Mouse (Mus musculus): Measurements from ENCODE around the gene Klhl32.
A peak's percentile ranks its signal among the peaks of the same experiment; 100 is the strongest.
"Not testable (repeated sequence)": the region's sequence is repeated elsewhere in the genome, so short reads cannot be mapped to it uniquely, and the experiment has no call there.

Klhl32 gene

DNA sequence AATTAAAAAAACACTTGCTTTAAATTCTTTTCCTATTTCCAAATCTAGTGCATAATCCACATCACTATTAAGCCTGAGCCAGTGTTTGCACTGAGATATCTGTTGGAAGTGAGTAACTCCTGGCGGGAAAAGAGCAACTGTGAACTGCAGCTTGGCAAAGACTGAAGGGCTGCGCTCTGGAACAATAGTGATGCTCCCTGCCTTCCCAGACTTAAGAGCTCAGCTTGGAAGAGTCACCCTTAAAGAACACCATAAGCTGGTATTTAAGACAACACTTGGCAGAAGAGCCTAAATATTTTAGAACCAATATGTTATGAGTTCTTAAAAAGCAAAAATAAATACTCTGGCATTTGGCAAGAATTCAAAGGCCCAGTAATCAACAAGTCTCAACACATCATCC is 55.7 kb downstream of the Klhl32 start:
- DNase-seq (ENCODE audit: low read depth): no peak

DNA sequence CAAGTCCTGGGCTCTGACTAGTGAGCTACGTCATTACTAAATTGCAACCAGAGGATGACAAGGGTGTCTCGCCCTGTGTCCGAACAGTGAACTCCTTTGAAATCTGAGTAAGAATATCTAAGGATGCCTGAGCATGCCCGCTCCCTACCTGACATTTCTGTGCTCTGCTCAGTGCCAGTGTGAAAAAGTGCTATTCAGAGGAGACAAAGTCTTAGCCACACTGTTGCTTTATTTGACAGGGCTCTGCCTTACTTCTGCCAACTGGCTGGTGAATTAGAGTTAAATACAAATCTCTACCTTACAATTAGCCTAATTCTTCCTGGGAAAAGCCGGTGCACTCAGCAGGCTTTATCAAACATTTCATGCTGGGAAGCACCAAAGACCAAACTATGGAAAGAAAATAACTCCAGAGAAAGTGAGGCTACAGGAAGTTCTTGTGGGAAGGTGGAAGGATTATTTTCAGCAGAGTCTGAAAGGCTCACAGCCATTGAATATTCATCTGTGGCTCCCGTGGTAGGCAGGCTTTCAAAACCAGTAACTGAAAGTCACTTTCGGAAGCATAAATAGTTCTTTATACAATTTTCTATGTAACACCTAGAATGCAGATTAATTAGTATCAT is 57.1 kb downstream of the Klhl32 start:
- DNase-seq (ENCODE audit: low read depth): no peak

DNA sequence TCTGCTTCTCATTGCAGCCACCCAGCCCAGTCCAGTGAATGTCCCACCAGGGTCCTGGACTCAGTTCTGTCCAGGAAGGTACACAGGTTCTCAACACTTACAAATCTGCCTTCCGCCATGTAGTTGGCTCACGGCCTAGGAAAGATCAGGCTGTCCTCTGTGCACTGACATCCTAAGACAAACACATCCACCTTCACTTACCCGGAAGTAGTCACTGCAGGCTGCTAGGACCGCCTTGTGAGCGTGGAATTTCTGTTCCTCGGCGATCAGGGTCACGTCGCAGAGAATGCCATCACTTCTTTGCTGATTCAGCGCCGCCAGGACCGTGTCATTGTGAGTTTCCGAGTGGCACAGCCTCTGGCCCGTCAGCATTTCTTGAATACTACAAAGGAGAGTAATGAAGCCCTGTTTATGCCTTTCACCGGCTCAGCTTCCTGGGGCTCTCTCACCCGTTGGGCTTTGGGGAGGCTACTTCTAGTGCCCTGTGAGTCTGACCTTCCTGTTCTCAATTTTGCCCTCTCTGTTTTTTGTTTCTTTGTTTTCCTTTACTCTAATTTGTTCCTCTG is 58.4 kb downstream of the Klhl32 start:
- DNase-seq (ENCODE audit: low read depth): no peak

DNA sequence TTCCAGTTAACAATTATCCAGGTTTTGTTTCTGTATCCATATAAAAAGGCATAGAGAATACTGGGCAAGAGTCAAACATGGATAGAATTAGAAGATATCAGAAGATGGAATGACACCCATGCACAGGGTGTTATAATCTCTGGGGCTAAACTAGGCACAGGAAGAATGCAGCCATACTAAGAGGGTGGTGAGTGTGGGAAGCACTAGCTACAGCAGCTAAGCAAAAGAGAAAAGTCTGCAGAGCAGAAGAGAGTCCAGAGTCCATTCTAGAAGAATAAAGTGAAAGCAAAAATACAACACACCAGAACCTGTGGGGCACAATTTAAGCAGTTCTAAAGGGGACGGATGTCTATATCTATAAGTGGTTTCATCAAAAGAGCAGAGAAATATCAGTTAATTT is 61.6 kb downstream of the Klhl32 start:
- DNase-seq (ENCODE audit: low read depth): no peak

DNA sequence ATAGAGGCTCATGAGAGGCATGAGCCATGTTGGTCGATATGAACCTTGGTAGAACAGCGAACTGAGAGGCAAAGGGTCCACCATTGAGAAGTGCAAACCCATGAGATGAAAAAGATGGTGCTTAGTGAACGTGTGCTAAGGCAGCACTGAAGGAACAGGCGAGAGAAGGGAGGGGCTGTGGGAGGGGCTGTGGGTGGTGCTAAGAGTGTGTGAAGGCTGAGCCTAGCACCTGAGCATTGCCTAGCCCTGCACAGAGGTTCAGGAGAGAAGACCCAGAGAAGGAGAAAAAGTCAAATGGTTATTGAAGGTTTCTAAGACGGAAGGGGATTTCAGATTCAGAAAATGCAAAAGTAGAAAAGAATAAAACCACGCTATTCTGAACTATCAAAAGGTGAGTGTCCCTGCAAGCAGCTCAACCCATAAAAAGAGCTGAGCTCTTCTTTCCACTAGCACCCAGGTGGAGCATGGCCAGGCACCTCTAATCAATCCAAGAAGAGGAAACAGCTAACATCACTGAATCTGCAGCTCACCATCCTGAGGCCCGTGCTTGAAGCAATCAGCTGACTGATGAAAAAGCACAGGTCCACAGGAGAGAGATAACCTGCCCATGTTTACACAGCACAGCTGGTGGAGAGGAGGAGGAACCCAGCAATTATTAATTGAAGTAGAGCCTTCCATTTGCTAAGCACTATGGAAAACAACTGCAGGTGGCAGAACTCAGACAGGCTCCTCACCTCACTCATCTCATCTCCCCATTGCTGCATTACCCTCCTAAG is 65.0 kb downstream of the Klhl32 start:
- no peak for DNase-seq (ENCODE audit: low read depth)

DNA sequence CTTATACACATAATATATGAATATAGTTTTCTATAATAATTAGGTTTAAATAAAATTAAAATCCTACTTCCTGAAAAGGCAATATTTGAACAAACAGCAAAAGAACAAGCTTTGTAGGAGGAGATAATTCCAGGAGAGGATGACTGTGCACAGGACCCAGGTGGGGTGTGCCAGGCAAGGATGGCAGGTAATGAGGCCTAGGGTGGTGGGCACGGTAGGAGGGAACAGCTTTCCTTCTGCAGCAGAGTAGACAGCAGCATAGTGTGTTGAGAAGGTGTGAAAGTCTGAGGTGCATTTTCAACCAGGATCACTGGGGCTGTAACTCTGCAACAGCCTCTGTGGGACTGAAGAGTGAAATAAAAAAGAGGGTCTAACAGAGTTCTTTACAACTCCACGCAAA is 85.0 kb downstream of the Klhl32 start:
- DNase-seq (ENCODE audit: low read depth): no peak

DNA sequence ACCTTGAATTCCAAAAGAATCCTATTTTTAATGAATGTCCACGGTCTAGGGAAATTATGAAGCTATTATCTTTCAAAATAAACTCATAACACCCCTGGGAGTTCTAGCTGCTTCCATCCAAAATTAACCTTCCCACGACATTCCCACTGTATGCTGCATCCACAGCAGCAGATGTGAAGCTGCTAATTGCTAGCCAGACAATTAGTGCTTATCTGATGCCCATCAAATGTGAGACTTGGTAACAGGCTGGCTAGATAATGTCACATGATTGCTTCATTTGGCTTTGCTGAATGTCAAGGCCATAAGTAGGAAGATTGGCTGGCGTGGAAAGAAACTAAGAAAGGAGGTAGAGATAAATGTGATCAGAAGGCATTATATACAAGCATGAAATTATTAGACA is 85.5 kb downstream of the Klhl32 start:
- DNase-seq (ENCODE audit: low read depth): no peak

DNA sequence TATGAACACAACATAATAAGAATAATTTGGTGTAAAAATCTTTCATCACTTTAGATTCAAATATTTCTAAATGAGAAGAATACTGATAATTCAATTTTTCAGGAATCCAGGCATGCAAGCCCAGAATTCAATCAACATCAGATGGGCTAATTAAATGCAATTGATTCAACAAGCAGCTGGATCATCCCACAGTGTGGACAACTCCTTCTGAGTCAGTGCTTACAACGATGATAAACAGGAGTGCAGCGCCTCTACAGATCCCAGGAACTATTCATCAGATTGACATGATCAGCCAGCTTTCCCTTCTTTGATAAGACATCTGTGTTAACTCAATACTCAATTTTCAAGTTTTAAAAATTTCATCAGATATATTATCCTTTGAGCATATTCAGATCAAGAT is 86.4 kb downstream of the Klhl32 start:
- DNase-seq (ENCODE audit: low read depth): no peak

DNA sequence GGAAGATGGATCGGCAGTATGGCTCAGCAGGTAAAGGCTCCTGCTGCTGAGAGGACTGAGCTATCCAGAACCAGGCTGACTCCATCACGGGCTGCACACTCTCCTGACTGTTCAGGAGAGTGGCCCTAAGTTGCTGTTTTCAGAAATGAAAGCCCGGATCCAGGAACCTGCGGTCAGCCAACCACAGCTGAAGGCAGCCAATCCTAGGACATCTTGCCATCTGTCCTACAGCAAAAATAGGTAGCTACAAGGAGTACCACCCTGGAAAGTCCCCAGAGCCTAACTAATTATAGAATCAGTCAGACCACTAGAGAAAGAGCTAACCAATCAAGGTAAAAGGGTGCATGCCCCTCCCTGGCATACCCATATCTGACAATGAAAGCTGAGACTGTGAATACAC is 87.5 kb downstream of the Klhl32 start:
- peak; percentile 4 for DNase-seq (ENCODE audit: low read depth)

DNA sequence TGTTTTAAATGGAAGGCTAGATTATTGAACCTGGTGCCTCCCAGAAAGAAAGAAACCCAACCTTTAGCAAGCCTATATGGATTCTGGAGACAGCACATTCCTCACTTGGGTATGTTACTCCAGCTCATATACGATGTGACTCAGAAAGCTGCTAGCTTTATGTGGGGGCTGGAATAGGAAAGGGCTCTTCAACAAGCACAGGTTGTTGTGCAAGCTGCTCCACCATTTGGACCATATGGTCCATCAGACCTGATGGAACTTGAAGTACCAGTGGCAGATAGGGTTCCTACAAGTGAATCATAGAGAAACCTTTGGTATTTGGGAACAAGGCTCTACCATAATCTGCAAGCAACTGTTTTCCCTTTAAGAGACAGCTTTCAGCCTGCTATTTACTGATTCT is 92.0 kb downstream of the Klhl32 start:
- no peak for DNase-seq (ENCODE audit: low read depth)

DNA sequence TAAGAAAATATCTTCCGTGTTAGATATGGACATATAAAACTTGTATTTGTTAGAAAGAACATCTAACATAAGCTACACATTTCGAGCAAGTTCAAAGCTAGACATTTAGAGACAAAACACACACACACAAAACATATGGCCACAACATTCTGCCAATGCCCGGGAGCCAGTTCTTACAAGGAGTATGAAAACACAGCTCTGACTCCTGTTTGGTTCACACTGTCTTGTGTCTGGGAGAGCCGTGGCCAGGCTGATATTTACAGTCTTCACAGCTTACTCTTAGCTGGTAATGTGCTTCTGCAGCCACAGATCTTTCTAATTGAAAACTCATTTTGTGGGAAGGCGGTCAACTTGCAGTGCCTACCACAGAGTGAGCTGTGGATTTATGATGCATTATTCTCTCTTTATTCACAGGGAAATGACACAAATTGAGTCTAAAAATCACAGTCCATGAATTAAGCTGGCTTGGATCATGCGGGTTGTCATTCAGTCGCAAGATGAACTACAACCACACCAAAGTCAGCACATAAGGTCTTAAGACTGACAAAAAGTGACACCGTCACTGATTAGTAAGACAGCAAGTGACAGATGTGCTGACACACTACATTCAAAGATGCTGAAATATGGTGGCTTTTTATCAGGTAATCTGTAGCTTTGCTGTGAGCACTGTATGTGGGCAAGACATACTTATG is 98.3 kb downstream of the Klhl32 start:
- DNase-seq (ENCODE audit: low read depth): no peak

DNA sequence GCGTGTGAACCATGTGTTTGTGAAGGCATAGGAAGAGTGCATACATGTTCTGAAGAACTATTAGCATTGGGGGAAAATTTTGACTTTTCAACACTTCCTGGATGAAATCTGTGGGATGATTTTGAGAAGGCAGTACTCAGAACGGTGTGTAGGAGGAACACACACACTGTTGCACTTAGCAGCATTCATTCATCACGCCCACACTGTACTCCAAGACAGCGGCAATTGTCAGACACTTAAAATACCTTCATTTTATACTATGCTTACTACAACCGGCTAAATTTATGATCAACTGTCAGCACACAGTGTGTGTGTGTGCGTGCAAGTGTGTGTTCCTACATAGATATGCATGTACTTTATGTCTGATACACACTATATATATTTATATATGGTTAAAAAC is 113.8 kb downstream of the Klhl32 start:
- no peak for DNase-seq (ENCODE audit: low read depth)

DNA sequence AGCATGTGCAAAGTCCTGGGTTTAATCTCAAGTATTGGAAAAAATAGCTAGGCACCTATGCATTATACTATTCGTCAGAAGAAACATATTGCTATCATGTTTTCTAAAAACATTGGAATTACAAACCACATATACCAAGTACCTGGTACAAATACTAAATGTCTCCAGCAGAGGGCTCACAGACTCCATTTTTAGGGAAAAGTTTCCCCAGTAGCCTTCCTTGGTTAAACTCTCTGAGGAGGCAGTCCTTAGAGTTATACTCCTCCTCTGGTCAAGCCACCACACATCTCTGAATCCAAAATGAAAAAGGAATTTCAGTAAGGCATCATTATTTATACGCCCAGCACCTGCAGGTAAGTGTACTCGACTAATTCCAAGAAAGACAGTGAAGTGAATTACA is 130.1 kb downstream of the Klhl32 start:
- DNase-seq (ENCODE audit: low read depth): peak; percentile 52

DNA sequence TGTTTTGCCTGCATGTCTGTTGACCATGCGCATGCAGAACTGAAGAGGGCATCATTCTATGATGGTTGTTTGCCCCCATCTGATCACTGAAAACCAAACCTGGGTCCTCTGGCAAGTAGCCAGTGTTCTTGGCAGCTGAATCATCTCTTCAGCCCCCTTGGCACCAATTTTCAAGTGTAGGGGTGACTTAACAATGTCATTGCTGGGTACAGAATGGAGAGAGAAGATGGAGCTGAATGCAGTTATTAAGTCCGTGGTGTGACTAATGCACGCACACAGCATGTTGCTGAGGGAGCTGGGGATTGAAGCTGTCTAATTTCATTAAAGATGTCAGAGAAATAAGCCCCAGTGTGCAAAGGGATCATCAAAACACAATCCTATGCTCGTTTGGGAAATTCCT is 135.4 kb downstream of the Klhl32 start:
- no peak for DNase-seq (ENCODE audit: low read depth)

DNA sequence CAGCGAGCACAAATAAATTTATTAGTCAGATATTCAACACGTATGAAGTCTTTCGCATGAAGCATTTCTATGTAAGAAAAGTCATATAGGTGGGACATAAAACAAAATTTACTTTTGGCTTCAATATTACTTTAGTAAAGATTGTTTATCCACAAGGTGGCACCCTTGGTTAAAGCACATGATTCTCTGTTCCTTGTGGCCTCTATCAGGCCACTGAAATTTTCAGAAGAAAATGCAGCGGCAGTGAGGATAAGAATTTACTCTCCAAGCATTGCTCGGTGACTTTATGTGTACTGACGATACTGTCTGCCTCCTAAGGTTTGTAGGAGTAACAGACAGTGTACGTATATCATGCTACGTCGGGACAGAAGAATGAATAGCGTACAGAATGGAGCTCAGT is 136.6 kb downstream of the Klhl32 start:
- DNase-seq (ENCODE audit: low read depth): peak; percentile 9

DNA sequence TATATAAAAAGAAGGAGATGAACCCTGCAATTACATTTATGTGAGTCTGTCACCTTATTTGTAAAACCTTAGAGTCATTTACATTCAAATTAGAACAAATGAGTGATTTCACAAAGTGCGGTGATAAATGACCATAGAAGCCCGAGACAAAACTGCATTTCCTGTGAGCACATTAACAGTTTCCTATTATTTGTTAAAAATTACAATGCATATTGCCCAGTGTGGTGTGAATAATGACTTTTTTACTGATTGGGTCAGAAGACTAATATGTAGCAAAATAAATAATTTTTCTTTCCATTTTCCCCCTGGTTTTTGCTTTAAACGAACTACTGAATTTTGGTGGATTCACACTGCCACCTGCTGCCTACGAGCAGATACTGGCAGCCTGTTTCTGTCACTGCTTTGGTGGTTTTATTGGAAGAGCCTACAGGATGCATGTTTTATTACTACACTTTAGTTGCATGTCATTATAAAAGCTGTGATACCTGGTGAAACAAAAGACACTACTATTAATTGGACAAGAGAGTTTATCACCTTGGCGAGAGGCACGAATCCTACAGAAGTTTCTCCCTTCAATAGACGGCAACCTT is 152.3 kb downstream of the Klhl32 start:
- peak; percentile 59 for DNase-seq (ENCODE audit: low read depth)

DNA sequence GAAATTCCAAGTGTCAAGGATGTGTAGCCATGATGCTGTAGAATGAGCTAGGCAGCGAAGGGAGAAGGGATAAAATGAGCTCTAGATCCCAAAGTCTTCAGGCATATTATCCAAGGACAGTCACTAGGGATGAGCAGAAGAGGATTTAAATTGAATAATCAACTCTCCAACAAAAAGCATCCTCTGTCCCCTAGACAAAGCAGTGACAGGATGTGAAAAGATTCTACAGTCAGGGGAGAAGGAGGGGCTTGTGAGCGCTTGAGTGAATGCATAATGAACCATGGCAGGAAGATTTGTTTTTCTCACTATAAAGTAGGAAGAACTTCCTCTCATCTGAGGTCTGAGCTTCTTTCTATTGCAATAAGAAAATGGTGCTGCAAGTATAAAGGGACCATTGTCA is 170.8 kb downstream of the Klhl32 start:
- DNase-seq (ENCODE audit: low read depth): no peak

DNA sequence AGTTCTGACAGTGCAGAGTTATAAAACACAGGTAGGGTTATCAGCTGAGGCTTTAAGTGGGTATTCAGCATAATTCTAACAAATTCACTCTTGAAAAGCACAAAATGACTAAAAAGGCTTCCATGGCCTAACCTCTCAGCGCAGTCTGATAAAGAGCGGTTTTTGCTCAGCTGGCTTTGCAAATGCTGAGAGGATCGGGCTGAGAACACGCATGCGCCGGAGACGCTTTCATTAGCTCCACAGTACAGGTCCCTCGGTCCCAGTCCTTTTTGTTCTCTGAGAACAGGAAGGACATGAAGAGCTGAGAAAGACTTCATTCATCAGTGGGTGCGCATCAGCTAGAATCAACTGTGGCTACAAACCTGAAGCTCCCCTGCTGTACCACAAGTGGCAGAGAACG is 180.9 kb downstream of the Klhl32 start:
- no peak for DNase-seq (ENCODE audit: low read depth)

DNA sequence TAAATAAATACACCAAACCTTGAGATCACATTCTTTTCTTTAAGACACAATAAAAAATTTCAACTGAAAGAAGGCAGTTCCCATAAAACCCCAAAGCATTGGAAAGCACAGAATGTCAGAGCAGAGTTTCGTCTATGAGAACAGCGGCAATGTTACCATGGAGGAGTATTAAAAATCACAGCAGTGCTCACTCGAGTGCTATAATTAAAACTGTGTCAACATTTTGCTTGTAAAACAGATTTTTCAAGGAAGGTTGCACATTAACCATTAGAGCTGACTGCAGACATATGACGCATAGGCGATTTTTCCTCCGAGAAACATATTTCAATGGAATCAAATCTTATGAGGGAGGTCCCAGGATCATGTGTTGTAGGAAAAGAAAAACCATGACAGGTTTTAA is 191.7 kb downstream of the Klhl32 start:
- no peak for DNase-seq (ENCODE audit: low read depth)

DNA sequence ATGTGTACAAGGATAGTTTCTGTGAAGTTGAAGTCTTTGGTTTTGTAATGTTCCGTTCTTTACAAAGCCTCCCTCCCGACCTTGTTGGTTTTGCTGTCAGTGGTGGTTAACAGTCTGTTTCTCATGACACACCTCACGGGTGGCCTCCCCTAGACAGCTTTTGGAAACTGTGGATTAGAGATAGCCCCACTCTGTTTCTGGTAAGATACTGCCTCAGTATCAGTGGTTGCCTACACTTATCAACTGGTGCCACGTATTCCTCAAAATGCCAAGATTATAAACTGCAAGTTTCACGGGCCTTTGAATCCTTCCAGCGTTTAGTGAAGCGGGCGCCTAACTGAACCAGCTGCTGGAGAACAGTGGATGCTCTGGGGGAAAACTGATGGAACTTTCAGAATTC is 206.2 kb downstream of the Klhl32 start:
- DNase-seq (ENCODE audit: low read depth): not testable (repeated sequence)

DNA sequence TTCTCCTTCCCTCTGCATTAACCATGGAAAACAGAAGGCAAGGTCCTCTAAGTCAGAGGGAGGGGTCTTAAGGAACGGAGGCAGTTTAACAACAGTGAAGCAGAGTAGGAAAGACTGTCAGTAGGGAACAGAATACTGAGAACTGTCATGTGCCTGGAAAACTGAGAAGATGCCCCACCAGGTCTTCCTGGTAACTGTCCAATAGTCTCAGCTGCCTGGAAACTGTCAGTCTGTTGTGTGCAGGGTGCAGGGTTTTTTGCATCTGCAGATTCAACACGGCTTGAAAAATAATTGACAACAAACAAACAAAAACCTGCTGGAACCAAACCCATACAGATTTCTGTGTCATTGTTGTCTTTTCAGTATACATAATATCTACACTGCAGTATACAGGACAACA is 208.6 kb downstream of the Klhl32 start:
- DNase-seq (ENCODE audit: low read depth): no peak

DNA sequence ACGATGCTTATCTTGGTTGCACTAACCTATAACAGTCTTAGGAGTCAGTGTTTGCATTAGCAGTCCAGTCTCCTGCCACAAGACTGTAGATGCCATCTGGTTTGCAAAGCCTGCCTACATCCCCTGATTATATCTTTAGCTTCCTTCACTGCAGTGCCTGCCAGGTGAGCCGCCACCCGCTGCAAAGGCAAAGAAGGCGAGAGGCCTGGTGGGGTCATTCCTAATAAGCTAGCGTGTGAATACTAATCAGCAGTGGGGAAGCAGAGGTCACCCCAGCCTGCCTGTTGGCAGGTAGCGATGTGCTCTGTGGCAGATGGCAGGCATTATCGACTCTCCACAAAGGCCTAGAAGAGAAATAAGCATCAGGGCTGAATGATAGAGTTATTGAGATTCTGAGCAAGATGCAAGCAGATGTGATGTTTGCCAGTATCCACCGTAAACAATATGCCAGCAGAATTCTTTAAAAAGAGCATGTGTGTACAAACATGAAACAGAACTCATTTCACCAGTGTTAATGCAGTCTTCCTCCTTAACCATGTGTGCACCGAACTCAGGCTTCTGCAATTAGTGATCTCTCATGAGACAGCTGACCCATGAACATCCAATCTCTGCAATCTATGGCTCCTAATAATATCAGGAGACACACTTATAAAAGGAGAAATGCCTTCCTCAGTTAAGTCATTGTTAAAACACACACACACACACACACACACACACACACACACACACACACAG is 219.6 kb downstream of the Klhl32 start:
- DNase-seq (ENCODE audit: low read depth): no peak

Data from 416B (cell line).